Mouse (Mus musculus): ENCODE measurements at regions not wholly inside any gene's neighbourhood (a gene's known extent, or its start where the extent isn't known, plus 50 kb on each side); places are given as distances from the start of the nearest gene placed in this dataset.
A peak's percentile ranks its signal among the peaks of the same experiment; 100 is the strongest.
"Not testable (repeated sequence)": the region's sequence is repeated elsewhere in the genome, so short reads cannot be mapped to it uniquely, and the experiment has no call there.

- ATAC-seq, result no peak
Measured at GRCm38 (mm10) chr1:95397188-95397587, 83.8 kb downstream of the Fam174a start.

GRCm38 (mm10) chr1:95399764-95400163 lies 86.3 kb downstream of the Fam174a start:
- ATAC-seq, result no peak

GRCm38 (mm10) chr1:95422253-95422652 lies 108.8 kb downstream of the Fam174a start:
- no peak for ATAC-seq

- ATAC-seq, result no peak
Measured at GRCm38 (mm10) chr1:95425420-95425819, 112.0 kb downstream of the Fam174a start.

GRCm38 (mm10) chr1:95437155-95437554 lies 123.7 kb downstream of the Fam174a start:
- no peak for ATAC-seq

GRCm38 (mm10) chr1:95445541-95445940 lies 132.1 kb downstream of the Fam174a start:
- no peak for ATAC-seq

GRCm38 (mm10) chr1:95448962-95449558 lies 135.6 kb downstream of the Fam174a start:
- no peak for ATAC-seq

- ATAC-seq, result peak; percentile 57
Measured at GRCm38 (mm10) chr1:95450920-95451332, 137.5 kb downstream of the Fam174a start.

GRCm38 (mm10) chr1:95451755-95452154 lies 138.3 kb downstream of the Fam174a start:
- ATAC-seq, result peak; percentile 61

- ATAC-seq, result no peak
Measured at GRCm38 (mm10) chr1:95454246-95454645, 140.8 kb downstream of the Fam174a start.

- ATAC-seq, result no peak
Measured at GRCm38 (mm10) chr1:95459355-95459754, 145.9 kb downstream of the Fam174a start.

- no peak for ATAC-seq
Measured at GRCm38 (mm10) chr1:95468095-95468494, 154.7 kb downstream of the Fam174a start.

GRCm38 (mm10) chr1:95468772-95469171 lies 155.3 kb downstream of the Fam174a start:
- ATAC-seq, result no peak

GRCm38 (mm10) chr1:95470491-95470890 lies 157.1 kb downstream of the Fam174a start:
- ATAC-seq, result no peak

- no peak for ATAC-seq
Measured at GRCm38 (mm10) chr1:95493004-95493403, 174.4 kb downstream of the St8sia4 start.

- not testable (repeated sequence) for ATAC-seq
Measured at GRCm38 (mm10) chr1:95500671-95501070, 166.7 kb downstream of the St8sia4 start.

GRCm38 (mm10) chr1:95508718-95509117 lies 158.7 kb downstream of the St8sia4 start:
- ATAC-seq, result no peak

- no peak for ATAC-seq
Measured at GRCm38 (mm10) chr1:95528726-95529125, 138.6 kb downstream of the St8sia4 start.

GRCm38 (mm10) chr1:95531017-95531416 lies 136.4 kb downstream of the St8sia4 start:
- ATAC-seq, result no peak

All from activated CD4-positive, CD25-positive, alpha-beta regulatory T cell, adult 4 months (primary cell).